Mouse (Mus musculus) left cerebral cortex, adult 8-10 months (tissue): ENCODE measurements around the gene Cpne6. TPM values are rescaled to one million over a fixed set of nuclear protein-coding genes. Genes with fewer than 3 reads are reported as not detected.

Experiments used
- DNase-seq, 2 experiments: peaks; one replicate each; pipeline ENCODE4 v3.0.0; 2022; ENCODE audit warnings: low spot score in 2 of 2
- total RNA-seq, 4 experiments: library from RNA; stranded (reverse); gene quantifications; 2 replicates each; pipeline ENCODE4 v1.2.4; 2022

Gene Cpne6
- total RNA-seq, 4 experiments from 2014 or later = 151 to 192 (median 180) TPM

GRCm38 (mm10) chr14:55496761-55497448 is 13.3 kb upstream of the Cpne6 start:
- DNase-seq = no peak

DNA sequence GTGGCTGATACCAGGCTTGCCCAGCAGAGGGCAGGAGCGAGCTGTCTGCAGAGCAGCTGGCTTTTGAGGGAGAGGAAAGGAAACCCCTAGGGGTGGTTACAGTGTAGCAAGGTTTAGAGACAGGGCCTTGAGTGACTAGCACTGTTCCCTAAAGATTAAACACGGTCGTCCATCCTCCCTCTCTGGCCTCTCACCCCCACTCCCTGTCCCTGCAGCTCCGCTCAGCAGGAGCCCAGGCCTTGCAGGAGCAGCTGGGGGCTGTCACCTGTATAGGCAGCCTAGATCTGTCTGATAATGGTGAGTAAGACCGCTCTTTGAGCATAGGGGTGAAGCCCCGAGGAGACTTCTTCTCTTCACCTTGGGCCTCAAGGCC is 12.8 kb upstream of the Cpne6 start:
- DNase-seq = peak in 1 of 2 experiments; percentile 87

DNA sequence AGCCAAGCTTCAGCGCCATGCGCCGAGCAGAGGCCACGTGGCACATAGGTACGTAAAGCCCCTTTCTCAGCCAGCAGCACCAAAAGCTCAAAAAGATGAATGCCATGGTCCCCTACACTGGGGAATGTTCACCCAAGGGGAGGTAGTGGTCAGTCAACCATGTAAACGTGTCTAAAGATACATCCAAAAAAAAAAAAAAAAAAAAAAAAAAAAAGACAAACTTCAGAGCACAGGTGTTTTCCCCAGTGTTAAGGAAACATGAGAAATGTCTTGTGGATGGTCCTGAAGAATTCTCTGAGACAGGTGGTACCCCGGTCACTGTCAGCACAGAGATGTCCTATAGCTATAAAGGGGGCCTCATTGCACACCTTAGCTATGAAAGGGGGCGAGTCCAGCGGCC is 4.6 kb upstream of the Cpne6 start:
- no peak for DNase-seq

DNA sequence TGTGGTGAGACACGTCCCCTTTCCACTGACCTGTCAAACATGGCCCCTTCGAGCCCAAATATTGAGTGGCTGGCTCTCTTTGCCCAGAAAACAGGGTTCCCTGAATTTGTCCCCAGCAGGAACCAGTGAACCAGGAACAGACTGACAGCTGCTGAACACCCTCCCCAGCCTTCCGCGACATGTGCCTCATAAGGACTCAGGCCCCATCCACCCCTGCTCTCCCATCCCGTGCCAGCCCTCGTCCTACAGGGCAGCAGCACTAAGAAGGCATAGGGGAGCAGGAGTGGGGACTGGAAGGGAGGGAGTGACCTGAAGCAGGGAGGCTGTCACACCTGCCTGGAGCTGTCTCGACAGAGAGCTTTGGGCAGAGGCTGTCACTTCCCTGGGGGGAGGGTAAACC is 2.4 kb upstream of the Cpne6 start:
- no peak for DNase-seq

GRCm38 (mm10) chr14:55509540-55509939 is 705 bp upstream of the Cpne6 start:
- no peak for DNase-seq

DNA sequence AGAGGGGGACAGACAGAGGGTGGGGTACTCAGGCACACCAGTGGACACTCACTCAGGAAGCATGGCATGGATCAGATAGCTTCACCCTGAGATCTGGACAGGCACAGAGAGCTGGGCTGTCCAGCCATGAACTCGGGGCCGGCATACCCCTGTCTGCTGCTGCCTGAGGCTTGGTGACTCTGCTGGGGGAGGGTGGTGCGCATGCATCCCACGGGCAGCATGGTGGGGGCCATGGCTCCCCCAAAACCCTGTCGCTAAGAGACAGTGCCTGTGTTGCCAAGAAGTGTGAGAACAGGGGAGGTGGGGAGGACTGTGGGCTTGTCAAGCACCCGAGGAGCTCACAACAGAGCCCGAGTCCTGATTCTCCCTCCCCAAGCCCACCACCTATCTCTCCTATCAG is 792 bp downstream of the Cpne6 start:
- peak in 1 of 2 experiments; percentile 82 for DNase-seq

DNA sequence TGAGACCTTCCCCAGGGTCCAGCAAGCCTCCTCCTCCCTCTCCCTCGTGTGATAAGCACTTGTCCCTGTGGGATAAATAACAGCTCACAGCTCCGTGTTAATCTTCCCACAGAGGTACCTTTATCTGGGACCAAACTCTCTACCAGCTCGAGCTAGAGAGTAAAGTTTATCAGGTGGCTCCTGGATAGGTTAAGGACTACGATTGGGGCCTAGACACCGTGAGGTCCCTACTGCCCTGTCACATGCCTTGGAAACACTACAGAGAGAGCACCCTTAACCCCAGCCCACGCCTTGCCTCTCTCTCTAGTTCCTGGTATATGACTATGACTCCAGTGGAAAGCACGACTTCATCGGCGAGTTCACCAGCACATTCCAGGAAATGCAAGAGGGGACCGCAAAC is 3.7 kb downstream of the Cpne6 start:
- DNase-seq = no peak

GRCm38 (mm10) chr14:55515846-55516245 is 5.6 kb downstream of the Cpne6 start:
- no peak for DNase-seq

- peak in 1 of 2 experiments; percentile 87 for DNase-seq
Measured at GRCm38 (mm10) chr14:55518897-55519296, 8.7 kb downstream of the Cpne6 start.

DNA sequence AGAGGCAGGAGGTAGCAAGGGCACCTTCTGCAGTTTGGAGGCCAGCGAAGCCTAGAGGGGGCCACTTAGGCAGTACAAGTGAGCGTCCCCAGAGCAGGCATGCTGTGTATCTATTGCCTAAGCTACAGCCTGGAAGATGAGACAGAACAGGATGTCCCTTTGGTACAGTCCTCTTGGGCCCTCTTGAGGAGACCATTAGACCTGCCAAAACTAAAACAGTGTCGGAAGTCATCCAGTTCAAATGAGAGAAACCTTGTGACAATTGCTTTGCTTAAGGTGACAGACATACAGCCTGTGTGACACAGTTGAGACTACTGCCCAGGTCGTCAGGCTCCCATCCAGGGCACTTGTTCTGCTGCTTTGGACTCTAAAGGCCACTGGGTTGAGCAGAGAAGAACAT is 9.4 kb downstream of the Cpne6 start:
- DNase-seq = no peak

DNA sequence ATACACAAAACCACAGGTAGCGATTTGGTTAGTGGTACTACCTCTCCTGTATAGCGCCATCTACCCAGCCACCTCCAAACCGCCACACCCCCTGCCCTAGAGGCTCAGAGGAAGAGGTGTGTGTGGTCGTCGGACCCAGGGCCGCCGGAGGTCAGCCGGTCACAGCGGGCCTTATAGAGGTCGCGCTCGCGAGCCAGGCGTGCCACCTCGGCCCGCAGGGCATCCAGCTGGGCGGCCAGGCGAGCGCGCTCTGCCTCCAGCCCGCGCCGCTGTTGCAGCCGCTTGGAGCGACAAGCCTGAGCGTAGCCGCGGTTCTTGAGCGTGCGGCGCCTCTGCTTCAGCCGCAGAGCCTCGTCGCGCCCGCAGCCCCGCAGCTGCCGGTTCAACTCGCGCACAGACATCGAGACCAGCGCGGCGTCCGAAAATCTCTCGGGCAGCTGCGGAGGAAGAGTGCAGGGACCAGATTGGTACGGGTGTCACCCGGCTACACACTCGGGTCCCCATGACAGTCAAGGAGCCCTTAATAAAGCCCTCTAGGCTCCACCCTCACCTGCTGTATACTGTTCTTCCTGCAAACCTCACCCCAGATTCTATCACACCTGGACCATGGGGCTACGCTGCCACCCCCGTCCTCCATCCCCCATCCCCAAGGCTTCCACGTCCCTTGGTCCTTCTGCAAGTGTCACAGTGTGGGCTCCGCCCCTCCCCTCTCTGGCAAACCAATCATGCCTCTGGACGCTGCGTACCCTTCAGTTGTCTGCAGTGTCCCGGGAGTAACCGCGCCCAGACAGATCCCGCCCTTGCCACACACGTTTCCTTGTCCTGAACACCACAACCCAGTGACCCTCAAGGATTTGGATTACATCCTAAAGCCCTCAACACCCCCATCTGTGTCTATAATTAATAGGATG is 10.5 kb downstream of the Cpne6 start:
- peak in 1 of 2 experiments; percentile 54 for DNase-seq

GRCm38 (mm10) chr14:55524062-55524461 is 13.8 kb downstream of the Cpne6 start:
- no peak for DNase-seq

DNA sequence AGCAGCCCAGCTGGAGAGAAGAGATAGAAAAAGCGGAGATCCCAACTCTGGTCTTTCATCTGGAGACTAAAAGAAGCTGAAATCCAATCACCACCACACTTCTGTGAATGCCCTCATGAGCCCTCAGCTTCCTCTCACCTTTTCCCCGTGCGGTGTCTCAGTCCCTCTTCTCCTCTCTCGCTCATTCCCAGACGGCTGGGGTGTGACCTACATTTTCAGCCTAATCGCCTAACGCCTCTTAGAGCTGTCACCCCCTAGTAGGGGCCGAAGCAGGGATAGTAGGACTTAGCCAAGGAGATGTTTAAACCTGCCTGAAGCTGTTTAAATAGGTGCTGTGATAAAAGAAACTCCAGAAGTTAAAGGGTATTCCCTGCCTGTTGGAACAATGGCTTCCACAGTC is 14.5 kb downstream of the Cpne6 start, which contains the start of gene Nrl:
Nrl (minus strand) TSS at position 197 of the 400 bp plus-strand sequence.
- no peak for DNase-seq

DNA sequence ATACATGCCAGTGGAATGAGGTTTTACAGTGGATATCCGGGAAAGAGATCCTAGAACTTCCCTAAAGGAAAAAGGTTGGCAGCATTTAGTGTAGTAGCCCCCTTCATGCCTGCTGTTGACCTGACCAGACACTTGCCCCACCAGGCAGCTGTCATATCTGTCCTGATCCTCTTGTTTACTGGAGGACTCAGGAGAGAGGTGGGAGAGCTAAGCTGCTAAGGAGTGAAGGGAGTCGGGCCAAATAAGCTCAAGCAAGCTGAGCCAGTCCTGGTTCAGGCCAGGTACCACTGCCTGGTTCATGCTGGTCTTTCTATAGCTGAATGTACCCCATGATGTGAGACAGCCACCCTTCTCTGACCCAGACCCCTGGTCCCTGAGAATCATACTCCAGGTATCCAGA is 16.4 kb downstream of the Cpne6 start:
- no peak for DNase-seq

DNA sequence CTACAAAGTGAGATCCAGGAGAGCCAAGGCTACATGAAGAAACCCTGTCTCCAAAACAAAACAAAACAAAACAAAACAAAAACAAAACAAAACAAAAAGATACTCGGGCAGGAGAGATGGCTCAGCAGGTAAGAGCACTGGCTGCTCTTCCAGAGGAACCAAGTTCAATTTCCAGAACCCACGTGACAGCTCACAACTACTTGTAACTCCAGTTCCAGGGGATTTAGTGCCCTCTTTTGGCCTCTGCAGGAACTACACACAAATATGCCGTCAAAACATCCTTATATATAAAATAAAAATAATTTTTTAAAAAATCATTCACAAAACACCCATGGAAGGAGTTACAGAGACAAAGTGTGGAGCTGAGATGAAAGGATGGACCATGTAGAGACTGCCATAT is 17.7 kb downstream of the Cpne6 start:
- no peak for DNase-seq

DNA sequence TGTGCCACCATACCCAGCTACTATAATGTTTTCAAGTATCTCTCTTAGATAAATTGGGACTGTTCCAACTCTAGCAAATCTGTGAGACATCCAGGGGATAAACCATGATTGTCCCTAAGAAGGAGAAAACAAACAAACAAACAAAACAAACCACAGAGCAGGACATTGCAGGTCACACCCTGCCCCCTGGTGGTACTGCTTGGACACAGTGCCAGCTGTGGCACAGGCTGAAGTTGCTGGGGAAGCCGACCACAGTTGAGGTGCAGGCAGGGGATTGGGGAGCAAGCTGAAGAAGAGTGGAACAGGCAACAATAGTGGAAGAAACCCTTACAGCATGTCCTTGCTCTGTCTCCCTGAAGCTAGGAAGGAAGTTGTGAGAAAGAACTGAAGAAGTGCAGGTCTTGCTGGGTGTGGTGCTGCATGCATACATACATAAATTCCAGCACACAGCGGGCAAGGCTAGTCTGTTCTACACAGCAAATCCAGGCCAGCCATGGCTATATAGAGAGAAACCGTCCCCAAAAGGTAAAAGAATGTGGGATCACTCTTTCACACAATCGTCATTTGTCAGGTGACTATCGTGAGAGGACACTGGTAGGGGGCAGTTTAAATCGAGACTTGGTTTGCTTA is 26.0 kb downstream of the Cpne6 start:
- DNase-seq = no peak

DNA sequence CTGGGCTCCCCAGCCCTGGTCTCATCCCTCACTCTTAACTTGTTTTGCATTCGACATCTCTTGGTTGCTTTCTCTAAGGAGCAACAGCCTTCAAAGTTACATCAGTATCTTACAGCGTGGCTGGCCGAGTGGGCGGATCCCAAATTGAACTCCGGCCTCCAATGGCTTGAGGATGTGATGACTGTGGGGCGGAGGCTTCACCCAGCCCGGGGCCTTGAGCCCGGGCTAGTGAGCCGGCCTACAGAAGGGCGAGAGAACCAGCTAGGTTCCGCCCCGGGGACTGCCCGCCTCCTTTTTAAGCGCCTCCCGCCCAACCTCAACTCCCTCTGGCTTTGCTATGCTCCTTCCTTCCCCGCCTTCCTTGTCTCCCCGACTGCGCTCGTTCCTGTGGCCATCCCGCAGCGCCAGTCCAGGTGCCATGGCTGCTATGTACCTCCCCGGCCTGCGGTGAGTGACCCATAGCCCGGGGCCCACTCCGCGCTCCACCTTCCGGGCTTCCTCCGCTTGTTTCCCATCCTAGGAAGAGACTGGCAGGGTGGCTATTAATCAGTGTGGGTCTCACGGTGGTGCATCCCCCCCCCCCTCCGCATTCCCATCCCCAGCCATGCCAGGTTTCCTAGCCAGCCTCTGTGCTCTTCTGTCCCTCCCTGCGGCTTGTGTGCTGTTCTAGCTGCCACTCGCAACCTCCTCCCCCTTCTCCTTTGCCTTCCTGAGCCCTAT is 30.0 kb downstream of the Cpne6 start, which contains the start of gene Pck2:
Pck2 (plus strand) TSS at position 200 of the 720 bp plus-strand sequence.
- peak; percentile 57 to 72 for DNase-seq

- DNase-seq = peak; percentile 58 to 63
Measured at GRCm38 (mm10) chr14:55540787-55541321, 30.6 kb downstream of the Cpne6 start.

DNA sequence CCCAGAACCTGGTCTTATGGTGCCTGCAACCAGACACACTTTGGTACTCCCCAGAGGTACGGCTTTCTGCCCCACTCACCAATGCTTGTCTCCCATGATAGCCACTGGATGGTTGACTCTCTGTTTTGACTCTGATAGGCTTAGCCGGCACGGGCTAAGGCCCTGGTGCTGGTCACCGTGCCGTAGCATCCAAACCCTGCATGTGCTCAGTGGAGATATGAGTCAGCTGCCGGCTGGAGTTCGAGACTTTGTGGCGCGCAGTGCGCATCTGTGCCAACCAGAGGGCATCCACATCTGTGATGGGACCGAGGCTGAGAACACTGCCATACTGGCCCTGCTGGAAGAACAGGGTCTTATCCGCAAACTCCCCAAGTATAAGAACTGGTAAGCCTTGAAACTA is 32.0 kb downstream of the Cpne6 start:
- DNase-seq = no peak

GRCm38 (mm10) chr14:55544334-55544733 is 34.1 kb downstream of the Cpne6 start:
- DNase-seq = no peak

GRCm38 (mm10) chr14:55550191-55550590 is 39.9 kb downstream of the Cpne6 start:
- DNase-seq = no peak
